Mouse (Mus musculus) mammary gland, adult 2 months (tissue): ENCODE results near the gene Lrrc45. TPM values are rescaled to one million over a fixed set of nuclear protein-coding genes. Genes with fewer than 3 reads are reported as not detected.

Experiments used
- polyA plus RNA-seq: library from polyadenylated mRNA; depleted of rRNA; stranded (reverse); fragments of >200 nt; gene quantifications from 2 replicates; pipeline ENCODE4 v1.2.3, GENCODE M21; 2012; ENCODE audit warnings: low replicate concordance; rRNA removed

The Lrrc45 gene
- polyA plus RNA-seq, result 27.1 and 30.3 TPM in 2 replicates

GRCm38 (mm10) chr11:120713580-120714518 is at the start of gene Lrrc45, which contains the start of gene Cenpx:
Lrrc45 (plus strand) TSS chr11:120713925.
Cenpx (minus strand) TSS chr11:120713738.

DNA sequence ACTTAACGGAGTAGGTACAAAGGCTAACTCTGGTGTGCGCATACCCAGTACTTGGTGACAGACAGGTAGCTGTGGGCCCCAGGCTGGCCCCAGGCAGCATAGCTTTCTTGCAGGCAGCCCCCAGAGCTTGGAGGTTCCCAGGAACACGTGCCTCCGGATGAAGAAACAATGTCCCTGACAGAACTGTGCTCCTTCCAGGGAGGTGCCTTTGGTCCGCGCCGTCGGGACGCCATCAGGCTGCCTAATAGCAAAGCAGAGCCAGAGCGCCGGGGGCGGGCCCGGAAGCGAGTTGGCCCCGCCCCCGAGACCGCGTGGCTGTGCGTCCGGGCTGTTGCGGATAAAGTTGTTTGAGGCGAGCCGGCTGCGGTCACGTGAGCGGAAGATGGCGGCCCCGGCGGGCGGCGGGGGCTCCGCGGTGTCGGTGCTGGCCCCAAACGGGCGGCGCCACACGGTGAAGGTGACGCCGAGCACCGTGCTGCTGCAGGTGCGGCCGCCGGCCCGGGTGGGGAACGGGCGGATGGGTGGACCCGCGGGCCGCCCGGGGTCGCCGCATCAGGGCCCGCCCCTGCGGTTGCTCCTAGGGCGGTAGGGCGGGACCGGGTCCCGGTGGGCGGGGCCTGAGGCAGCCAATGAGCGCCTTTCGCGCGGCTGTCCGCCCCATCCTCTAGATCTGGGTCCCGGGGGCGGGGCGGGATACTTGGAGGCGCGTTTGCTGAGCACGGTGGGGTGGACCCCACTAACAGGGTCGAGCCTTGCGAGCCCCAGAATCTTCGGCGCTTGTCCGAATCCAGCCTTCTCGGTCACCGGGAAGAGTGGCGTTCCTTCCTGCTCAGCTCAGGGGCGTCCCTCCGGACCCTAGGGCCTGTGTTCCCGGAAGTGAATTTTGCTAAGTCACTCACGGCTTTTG is 40.8 kb upstream of the Lrrc45 start, which contains the start of gene Aspscr1:
TSS of gene Aspscr1 (plus strand) at position 287 of the 907 bp plus-strand sequence.

DNA sequence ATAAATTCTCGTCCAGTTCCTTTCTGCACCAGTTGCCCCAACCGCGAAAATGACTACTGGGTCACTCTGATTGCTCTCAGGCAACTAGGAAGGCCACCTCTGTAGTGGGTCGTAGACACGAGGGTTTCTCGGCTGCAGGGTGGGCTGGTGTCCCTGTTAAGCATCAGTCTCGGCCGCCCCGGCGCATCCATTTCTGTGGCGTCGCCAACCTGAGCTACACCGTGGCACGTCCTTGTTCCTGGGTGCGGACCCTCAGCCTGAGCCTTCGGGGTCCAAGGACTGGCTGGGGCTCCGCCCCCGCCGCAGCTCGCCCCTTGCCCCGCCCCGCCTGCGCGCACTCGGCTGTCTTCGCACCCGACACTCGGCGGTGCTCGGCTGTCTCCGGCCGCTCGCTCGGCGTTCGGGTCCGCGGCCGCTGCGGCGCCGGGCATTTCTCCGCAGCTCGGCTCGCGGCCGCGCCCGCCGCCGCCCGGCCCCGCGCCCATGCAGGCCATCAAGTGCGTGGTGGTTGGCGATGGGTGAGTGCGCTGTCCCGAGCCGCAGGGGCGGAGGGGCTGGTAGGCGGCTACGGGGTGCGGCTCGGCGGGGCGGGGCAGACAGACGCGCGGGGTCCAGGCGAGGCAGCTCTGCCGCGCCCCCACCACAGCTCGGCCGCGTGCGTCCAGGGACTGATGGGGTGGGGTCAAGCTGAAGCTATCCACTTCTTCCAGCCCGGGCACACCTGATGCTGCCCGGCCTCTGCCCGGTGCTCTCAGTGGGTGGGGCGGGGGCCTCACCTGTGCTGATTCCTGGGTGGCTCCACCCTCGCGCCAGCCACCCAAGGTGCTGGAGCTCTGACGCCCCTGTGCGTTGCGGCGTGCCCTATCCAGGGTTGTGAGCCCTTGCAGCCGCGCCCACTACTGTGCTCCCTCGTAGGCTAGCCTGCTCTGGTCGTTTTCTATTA is 7.7 kb downstream of the Lrrc45 start, which contains the start of gene Rac3:
TSS of gene Rac3 (plus strand) at position 347 of the 943 bp plus-strand sequence.

GRCm38 (mm10) chr11:120727169-120727527 is 13.4 kb downstream of the Lrrc45 start, which contains the start of gene Dcxr:
Dcxr (minus strand) TSS chr11:120727281.

DNA sequence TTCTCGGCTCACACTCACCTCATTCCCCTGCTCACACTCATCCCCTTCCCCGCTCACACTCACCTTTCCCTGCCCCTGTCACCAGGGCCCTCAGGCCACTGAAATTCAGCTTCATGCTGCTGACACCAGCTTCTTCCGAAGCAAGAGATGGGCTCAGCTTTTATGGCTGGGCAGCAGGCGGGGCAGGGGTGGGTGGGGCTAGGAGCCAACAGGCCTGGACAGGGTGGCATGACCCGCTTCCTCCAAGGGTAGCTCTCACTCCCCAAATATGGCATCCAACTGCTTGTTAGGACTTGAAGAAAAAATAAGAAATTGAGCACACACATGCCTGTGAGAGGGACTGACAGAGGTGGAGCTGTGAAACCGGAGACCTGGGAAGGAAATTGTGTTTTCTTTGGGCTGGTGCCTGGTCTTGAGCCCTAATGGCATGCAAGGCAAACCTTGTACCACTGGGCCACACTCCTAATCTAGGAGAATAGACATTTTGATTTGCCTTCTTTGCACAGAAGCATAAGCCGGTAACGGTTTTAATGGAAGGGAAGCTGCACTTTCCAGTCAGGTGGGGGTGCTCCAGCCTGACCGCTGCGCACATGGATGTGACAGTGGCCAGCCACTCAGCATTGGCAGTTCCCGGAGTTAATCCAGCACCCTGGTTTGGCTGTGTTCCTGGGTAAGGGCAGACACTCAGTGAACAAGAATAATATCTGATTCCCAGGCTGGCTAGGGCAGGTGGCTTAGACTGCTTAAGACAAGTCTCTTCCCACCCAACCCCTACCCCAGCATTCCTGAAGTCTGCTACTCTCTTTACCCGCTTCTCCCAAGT is 18.3 kb downstream of the Lrrc45 start, which contains the start of gene Cbr2:
TSS of gene Cbr2 (minus strand) at position 257 of the 823 bp plus-strand sequence.

GRCm38 (mm10) chr11:120762672-120763041 is 48.9 kb downstream of the Lrrc45 start, which contains the start of gene Hmga1b:
Hmga1b (plus strand) TSS chr11:120762794.

Other genes starting within 250 kb of the Lrrc45 start
- 23.2 and 25.3 TPM in 2 replicates for gene Arl16, start 246.3 kb upstream of the Lrrc45 start, polyA plus RNA-seq
- 84.8 and 162 TPM in 2 replicates for gene Mrpl12, start 229.3 kb upstream of the Lrrc45 start, polyA plus RNA-seq
- 769 and 1,138 TPM in 2 replicates for gene Slc25a10, start 222.1 kb upstream of the Lrrc45 start, polyA plus RNA-seq
- 0.96 and 2.7 TPM in 2 replicates for gene Gcgr, start 183.2 kb upstream of the Lrrc45 start, polyA plus RNA-seq
- gene Mcrip1, start 164.2 kb upstream of the Lrrc45 start, polyA plus RNA-seq, result 142 and 150 TPM in 2 replicates
- gene Ppp1r27, start 162.8 kb upstream of the Lrrc45 start, polyA plus RNA-seq, result 143 TPM in 1 of 2 replicates, not detected in the other
- 141 and 220 TPM in 2 replicates for gene P4hb, start 140.7 kb upstream of the Lrrc45 start, polyA plus RNA-seq
- 741 and 971 TPM in 2 replicates for gene Arhgdia, start 132.3 kb upstream of the Lrrc45 start, polyA plus RNA-seq
- 11.0 and 20.7 TPM in 2 replicates for gene Alyref, start 115.6 kb upstream of the Lrrc45 start, polyA plus RNA-seq
- gene Anapc11, start 115.5 kb upstream of the Lrrc45 start, polyA plus RNA-seq, result 122 and 159 TPM in 2 replicates
- 1.7 and 5.2 TPM in 2 replicates for gene Npb, start 105.4 kb upstream of the Lrrc45 start, polyA plus RNA-seq
- gene Pcyt2, start 96.0 kb upstream of the Lrrc45 start, polyA plus RNA-seq, result 242 and 269 TPM in 2 replicates
- gene Sirt7, start 88.7 kb upstream of the Lrrc45 start, polyA plus RNA-seq, result 77.0 and 95.0 TPM in 2 replicates
- gene Mafg, start 80.3 kb upstream of the Lrrc45 start, polyA plus RNA-seq, result 45.1 and 52.6 TPM in 2 replicates
- 11.2 and 12.4 TPM in 2 replicates for gene Pycr1, start 70.2 kb upstream of the Lrrc45 start, polyA plus RNA-seq
- gene Myadml2, start 65.8 kb upstream of the Lrrc45 start, polyA plus RNA-seq, result 0.44 and 29.6 TPM in 2 replicates
- gene Notum, start 52.8 kb upstream of the Lrrc45 start, polyA plus RNA-seq, result 0.22 and 0.60 TPM in 2 replicates
- 94.3 and 126 TPM in 2 replicates for gene Aspscr1, start 41.0 kb upstream of the Lrrc45 start, polyA plus RNA-seq
- gene Cenpx, start 187 bp upstream of the Lrrc45 start, polyA plus RNA-seq, result 90.7 and 105 TPM in 2 replicates
- gene Rac3, start 7.5 kb downstream of the Lrrc45 start, polyA plus RNA-seq, result 7.6 and 15.5 TPM in 2 replicates
- gene Dcxr, start 13.4 kb downstream of the Lrrc45 start, polyA plus RNA-seq, result 84.6 and 91.9 TPM in 2 replicates
- 277 and 287 TPM in 2 replicates for gene Cbr2, start 18.2 kb downstream of the Lrrc45 start, polyA plus RNA-seq
- 0.86 and 1.4 TPM in 2 replicates for gene Hmga1b, start 48.9 kb downstream of the Lrrc45 start, polyA plus RNA-seq
- gene Rfng, start 70.3 kb downstream of the Lrrc45 start, polyA plus RNA-seq, result 56.0 and 80.9 TPM in 2 replicates
- 129 and 190 TPM in 2 replicates for gene Gps1, start 70.3 kb downstream of the Lrrc45 start, polyA plus RNA-seq
- gene Dus1l, start 82.5 kb downstream of the Lrrc45 start, polyA plus RNA-seq, result 30.8 and 36.8 TPM in 2 replicates
- gene Fasn, start 110.6 kb downstream of the Lrrc45 start, polyA plus RNA-seq, result 15,404 and 19,960 TPM in 2 replicates
- 1.5 TPM in 2 replicates for gene Ccdc57, start 218.9 kb downstream of the Lrrc45 start, polyA plus RNA-seq
- gene Slc16a3, start 234.6 kb downstream of the Lrrc45 start, polyA plus RNA-seq, result 5.6 and 43.4 TPM in 2 replicates